Mouse (Mus musculus) B cell, adult 67 days (primary cell): ENCODE measurements around the gene Orc3. TPM values are rescaled to one million over a fixed set of nuclear protein-coding genes. Genes with fewer than 3 reads are reported as not detected.

Experiments used
- total RNA-seq, 2 experiments: library from RNA; stranded (reverse); gene quantifications; 4 replicates each; pipeline ENCODE4 v1.2.4; 2023

The Orc3 gene
- 100 to 1,000 TPM in 1 of 2 experiments, 10 to 100 TPM in 1; 93.7 to 110 TPM for total RNA-seq

GRCm38 (mm10) chr4:34614630-34615094, at the start of gene Orc3, which contains the start of gene Rars2:
Gene Orc3 (minus strand): TSS chr4:34614944.
Gene Rars2 (plus strand): TSS chr4:34614957.

GRCm38 (mm10) chr4:34550748-34551097, 64.0 kb downstream of the Orc3 start, which contains the start of gene Akirin2:
Gene Akirin2 (plus strand): TSS chr4:34550937.

Other genes with a start within 250 kb of the Orc3 start
- 10 to 100 TPM; 59.7 to 65.0 TPM for gene Akirin2, start 64.0 kb downstream of the Orc3 start, total RNA-seq
- gene Rars2, start within 50 bp of the Orc3 start, total RNA-seq, result 10 to 100 TPM; 33.4 to 37.2 TPM
- 10 to 100 TPM; 21.7 to 24.5 TPM for gene Slc35a1, start 72.5 kb upstream of the Orc3 start, total RNA-seq
- not detected for gene Cfap206, start 115.3 kb upstream of the Orc3 start, total RNA-seq
- gene Gm136, start 141.3 kb upstream of the Orc3 start, total RNA-seq, result not detected
- 10 to 100 TPM; 12.9 to 20.4 TPM for gene Smim8, start 163.5 kb upstream of the Orc3 start, total RNA-seq